Mouse (Mus musculus) kidney, postnatal 36 days (tissue): ENCODE measurements around the gene Stox2.
"Not testable (repeated sequence)": the region's sequence is repeated elsewhere in the genome, so short reads cannot be mapped to it uniquely, and the experiment has no call there.

Experiments
- DNase-seq, 2 experiments: peaks; one replicate each; pipeline ENCODE4 v3.0.0; 2021 to 2022; ENCODE audit warnings: mixed read lengths in 2 of 2

Gene Stox2

DNA sequence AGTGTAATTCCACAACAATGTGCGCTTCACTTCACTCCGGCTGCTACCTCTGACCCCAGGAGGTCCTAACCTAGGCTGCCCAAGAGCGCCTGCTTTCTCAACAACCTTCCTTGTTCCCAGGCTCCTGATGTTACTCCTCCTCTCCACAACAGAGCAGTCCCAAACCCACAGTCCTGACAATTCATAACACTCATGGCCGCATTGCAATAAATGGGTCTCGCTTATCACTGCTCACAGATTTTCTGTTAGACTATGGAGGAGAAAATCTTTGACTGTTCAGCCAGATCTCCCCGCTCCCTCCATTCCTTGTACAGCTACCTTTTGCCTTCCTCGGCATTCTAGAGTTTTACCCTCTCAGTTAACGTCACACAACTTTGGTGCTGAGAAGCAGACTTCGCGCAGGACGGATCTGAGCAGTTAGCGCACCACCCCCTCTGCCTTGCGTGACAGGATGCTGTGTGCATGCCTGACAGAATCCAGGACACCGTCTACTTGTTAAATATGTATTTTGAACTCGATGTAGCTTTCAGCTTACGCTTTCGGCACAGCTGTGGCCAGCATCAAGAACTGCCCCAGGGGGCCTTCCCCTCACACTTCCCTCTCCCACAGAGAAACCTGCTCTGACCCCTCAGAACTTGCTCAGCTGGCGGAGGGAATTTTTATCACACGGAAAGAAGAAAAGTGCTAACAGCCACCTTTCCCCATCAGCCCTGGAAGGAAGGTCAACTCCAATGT is at the start of gene Stox2:
Gene Stox2, minus strand, starts transcription at position 51 of the 735 bp plus-strand sequence.
- peak in 1 of 2 experiments; percentile 10 for DNase-seq

DNA sequence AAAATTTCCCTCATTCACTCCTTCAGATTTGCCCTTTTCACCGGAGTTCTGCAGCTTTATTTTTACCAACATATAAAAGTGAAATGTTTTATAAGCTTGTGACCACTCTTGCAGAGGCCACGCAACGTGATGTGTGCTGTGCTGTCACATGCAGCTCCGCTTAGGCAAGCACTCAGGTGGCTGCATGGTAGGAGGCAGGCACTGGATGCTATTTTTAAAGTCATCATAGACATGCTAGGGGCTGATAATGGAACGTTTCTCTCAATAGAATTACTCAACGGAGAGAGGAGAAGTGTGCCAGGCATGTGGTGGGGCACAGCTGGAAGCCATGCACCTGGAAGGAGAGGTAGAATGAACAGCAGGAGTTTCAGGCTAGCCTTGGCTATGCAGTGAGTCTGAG is 49.3 kb upstream of the Stox2 start:
- no peak for DNase-seq

GRCm38 (mm10) chr8:47494602-47495153 is 48.5 kb upstream of the Stox2 start:
- peak in 1 of 2 experiments; percentile 9 for DNase-seq

- no peak for DNase-seq
Measured at GRCm38 (mm10) chr8:47493106-47493505, 46.9 kb upstream of the Stox2 start.

- DNase-seq: no peak
Measured at GRCm38 (mm10) chr8:47487231-47487630, 41.1 kb upstream of the Stox2 start.

DNA sequence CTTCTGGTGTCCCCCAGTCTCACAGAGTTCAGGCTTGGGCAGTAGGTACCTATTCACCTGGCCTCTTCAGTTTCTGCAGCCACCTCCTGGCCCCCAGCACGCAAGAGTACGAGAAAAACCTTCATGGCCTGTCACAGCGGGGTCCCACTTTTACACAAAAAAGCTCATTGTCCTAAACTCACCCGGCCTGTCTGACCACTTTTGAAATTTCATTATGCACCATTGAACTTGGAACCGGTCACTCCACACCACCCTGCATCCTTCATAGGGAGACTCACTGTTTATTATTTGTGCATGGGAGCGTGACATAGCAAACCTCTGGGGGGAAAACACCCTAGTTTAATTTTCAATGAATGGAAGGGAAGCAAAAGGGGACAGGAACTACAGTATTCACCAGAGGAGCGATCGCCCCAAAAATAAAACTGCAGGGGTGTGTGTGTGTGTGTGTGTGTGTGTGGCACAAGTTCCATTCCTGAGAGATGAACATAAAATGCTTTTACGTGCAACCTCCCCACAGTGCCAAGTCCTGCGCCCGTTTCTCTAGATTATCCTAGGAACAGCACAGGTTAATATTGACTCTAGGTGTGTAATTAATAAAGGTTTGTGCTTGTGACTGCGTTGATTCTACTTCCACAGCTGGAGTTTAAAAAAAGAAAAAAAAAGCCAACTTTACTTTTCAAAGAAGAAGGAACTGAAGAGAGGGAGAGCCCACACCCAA is 36.4 kb upstream of the Stox2 start:
- DNase-seq: peak; percentile 39 to 56

GRCm38 (mm10) chr8:47480039-47480438 is 33.9 kb upstream of the Stox2 start:
- no peak for DNase-seq

DNA sequence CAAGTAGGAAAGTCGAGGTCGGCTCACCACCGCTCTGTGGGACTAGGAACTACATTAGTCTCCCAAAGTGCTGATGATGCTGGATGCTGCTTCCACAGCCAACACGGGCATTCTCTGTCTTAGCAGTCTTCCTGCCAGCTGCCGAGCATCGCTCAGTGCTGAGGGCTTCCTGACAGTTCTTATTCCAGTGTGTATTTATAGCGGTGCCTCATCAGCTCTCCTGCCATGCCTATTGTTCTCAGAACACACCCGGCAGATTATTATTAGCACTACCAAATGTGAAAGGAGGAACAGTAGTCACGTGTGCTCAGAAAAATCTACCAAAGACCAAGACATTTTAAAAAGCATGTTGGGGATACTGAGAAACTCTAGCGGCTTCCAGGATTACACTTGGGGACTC is 15.5 kb upstream of the Stox2 start:
- DNase-seq: peak; percentile 53 to 63

- DNase-seq: peak in 1 of 2 experiments; percentile 23
Measured at GRCm38 (mm10) chr8:47459216-47459749, 13.1 kb upstream of the Stox2 start.

DNA sequence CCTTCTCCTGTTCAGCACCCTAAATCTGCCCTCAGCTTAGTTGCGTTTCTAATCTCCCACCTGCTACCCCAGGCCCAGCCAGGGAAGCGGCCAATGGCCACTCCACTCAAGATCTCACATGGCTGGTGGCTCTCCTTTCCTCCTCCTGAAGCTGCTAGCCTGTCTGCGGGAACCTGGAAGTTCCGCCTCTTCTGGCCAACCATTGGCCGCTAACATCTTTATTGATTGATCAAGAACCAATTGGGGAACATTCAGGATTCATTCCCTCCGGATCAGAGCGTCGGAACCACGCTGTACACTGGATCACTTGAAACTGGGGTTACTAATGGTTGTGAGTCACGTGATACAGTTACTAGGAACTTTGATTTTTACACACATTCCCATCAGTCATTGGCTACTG is 12.4 kb upstream of the Stox2 start:
- DNase-seq: peak in 1 of 2 experiments; percentile 36

GRCm38 (mm10) chr8:47449211-47449610 is 3.0 kb upstream of the Stox2 start:
- DNase-seq: not testable (repeated sequence)

DNA sequence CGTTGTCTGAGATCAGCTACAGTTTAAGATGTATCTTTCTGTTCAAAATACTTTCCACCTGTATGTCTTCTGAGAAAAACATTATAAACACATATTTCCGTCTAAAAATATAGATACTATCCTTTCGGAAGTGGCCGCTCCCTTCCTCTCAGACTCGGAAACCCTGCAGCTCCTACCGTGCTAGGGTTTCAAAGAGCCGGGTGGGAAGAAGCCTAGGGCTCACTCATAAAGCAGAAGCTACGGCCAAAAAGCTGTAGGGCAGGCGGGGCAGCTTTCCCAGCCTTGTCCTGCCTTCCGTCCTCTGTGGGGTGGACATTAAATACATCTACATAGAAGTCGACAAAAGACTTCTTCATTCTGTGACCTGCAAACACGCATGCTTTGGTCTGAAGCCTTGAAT is 6.9 kb downstream of the Stox2 start:
- DNase-seq: peak in 1 of 2 experiments; percentile 9

- no peak for DNase-seq
Measured at GRCm38 (mm10) chr8:47437976-47438375, 8.2 kb downstream of the Stox2 start.

DNA sequence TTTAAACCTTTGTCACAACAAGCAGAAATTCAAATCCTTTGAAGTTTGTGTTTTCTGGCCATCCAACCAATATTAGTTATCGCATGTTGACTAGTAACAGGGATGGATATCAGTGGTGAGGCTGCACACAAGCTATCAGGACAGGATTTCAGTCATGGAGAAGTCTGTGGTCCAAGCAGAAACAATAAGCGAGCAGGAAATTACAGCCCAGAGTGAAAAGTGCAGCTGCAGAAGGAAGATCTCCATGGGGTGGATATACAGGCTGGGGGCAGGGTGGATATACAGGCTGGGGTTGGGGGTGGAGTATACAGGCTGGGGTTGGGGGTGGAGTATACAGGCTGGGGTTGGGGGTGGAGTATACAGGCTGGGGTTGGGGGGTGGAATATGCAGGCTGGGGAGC is 10.3 kb downstream of the Stox2 start:
- no peak for DNase-seq

DNA sequence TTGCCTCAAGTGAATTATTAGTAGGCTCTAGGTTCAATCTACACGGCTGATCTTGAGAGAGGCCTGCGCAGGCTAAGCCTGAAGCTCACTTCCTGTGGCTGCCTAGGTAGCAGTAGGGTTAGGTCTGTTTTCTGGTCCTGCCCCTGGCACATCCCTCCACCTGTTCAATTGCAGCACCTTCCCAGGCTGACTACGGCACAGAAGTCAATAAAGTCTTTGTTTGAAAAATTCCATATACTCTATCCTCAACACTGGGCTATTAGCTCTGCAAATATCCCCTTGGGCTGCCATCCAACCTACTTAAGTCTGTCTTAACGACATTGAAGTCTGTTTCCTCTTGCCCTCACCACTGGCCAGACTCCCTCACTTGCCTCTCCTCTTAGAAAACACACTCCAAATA is 10.8 kb downstream of the Stox2 start:
- no peak for DNase-seq

DNA sequence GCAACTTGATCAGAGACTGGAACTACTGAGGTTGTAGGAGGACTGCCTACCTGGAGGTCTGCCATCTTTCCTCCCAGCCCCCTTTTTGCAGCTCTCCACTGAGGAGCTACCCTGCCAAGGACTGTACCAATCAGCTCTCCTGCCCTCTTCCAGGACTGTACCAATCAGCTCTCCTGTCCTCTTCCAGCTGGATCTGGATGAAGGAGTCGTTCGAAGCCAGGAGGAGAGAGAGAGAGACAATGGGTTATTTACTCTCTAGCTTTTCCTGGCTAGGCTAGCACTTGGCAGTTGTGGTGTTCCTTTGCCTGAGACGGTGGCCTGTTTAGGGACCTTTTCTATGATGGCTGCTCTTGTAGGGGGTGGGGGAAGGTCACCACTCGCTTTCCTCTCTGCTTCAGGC is 14.9 kb downstream of the Stox2 start:
- no peak for DNase-seq

DNA sequence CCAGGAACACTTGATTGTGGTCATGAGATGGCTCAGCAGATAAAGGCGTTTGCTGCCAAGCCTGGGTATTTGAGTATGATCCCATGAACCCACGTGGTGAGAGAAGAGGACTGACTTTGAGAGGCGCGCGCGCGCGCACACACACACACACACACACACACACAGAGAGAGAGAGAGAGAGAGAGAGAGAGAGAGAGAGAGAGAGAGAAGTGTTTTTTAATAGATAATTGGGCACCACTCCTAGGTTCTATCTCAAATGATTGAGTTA is 32.0 kb downstream of the Stox2 start:
- DNase-seq: peak; percentile 58 to 62

DNA sequence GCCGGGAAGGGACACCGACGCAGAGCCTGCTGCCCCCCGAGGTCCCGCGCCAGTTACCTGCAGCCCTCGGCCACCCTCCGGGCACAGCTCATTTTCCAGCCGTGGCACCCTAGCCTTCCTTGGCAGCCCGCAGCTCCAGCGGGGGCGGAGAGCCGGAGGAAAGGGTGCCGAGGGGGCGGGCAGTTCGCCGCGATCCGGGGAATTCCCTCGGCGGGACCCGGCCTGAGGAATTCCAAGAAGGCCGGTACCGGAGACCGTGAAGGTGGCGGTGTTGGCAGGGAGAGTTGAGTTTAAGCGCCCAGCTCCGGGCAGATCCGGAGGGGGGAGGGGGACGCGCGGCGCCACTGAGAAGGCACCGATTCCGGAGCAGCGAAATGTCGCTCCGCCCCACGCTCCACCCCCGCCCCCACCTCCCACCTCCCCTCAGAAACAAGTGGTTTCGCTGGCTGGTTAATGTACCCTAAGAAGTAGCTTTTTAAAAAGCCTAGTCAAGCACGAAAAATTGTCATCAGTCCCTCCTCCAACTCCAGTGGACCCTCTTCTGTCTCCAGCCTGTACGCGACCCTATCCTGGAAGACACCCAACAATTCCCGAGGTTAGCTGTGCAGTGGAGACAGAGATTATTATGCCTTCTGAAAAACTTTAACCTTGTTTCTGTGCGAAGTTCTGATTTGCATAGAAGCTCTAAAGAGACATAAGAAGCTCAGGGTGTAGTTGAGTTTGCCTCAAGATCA is 32.5 kb downstream of the Stox2 start:
- peak; percentile 89 to 94 for DNase-seq

GRCm38 (mm10) chr8:47412696-47413523 is 33.3 kb downstream of the Stox2 start:
- DNase-seq: peak; percentile 43 to 69

DNA sequence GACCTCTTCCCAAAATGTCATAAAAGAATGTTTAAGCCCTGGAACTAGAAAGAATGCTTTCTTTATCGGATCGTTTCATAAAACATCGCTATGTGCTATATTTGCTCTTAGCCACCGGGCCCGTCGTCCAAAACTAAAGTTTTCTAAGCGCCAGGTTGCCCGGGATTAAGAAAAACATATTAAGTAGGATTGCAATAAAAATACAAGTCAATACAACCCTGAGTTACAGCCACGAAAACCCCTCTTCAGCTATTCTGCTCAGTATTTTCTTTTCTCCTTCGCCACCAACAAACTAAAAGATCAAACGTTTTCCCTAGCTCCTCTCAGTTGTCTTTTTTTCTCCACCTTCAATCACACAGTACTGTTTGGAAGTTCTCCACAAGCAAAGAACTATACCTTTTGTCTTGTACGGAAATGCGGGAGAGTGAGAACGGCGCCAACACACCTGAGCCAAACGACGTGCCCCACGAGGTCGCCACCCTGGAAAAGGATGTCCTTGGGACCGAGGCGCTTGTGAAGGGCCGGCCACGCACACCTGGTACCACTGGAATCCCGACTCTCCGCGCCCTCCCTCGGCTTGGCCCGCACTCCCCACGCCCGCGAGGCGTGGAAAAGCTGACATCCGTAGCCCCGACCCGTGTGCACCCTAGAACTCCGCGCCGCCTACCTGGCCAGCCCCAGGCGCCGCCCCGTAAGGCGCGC is 34.0 kb downstream of the Stox2 start:
- peak; percentile 49 to 70 for DNase-seq

GRCm38 (mm10) chr8:47411321-47411720 is 34.8 kb downstream of the Stox2 start:
- no peak for DNase-seq

DNA sequence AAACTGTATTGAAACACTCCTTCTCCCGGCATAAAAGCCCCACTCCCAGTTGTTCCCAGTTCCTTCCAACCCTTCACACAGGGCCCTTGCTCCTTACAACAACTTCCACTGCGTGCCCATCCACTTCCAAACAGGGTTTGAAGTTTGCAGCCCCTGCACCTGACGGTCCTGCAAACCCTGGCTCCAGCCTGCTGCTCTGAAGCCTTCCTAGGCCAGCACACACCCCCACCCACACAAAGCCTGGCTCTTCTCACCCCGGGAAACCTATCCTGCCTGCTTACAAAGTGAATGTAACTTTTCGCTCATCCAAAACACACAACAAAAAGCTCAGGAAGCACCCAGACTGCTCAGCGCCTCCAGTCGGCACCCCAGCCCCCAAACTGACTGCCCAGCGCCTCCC is 37.1 kb downstream of the Stox2 start:
- no peak for DNase-seq
